Mouse (Mus musculus) mesoderm, embryonic 11.5 days (tissue): Measurements from ENCODE around the gene Efcab11.

ENCODE experiments used
- DNase-seq: peaks from one replicate; pipeline ENCODE4 v3.0.0-alpha.2; 2012; ENCODE audit warnings: low read depth, low spot score

The Efcab11 gene

DNA sequence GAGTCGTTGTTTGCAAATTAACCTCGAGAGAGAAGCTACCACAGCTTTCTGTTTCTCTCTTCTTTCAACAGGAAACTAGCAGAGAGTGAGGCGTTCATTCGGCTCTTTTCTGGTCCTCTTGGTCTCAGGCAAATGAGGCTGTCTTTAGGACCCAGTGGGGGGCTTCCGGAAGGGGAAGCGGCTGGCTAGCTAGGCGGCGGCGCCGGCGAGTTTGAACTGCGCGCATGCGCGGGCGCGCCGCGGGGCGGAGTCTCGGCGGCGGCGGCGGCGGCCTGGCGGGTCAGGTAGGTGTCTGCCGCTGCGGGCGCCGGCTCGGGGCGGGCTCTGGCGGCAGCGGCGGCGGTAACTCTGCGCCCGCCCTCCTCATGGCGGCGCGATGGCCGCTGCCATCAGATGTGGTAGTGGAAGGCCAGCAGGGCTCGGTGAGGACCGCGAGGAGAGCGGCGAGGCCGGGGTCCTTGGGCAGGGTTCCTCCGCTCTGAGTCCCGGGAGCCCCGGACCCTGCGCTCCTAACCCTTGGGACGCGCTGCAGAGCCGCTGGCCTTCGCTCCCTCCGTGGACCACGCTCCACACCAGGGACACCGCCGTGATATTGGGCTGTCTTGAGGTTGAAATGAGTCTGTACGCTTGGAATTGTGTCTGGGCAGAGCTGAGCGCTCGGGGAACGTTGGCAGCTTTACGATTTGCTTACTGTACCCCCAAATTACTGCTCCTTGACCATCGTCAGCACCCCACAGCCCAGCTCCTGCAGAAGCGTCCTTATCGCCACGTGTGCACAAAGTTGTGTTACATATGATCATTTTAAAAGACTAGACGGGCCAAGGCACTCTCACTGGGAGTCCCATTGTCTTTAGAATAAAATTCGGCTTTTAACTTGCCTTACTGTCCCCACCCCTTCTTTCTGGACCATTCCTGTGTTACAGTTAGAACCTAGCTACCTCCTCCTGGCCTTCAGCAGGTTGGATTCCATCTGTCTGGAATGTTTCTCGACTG lies at the start of gene Efcab11, which contains the start of gene Tdp1:
Gene Efcab11 (minus strand): TSS at position 171 of the 993 bp plus-strand sequence.
Gene Tdp1 (plus strand): TSS at position 249 of the 993 bp plus-strand sequence.
- peak; percentile 94 for DNase-seq

- DNase-seq, result no peak
These were observed 49.4 kb upstream of the Efcab11 start for GRCm38 (mm10) chr12:99933630-99934029.

GRCm38 (mm10) chr12:99932245-99932644 lies 48.0 kb upstream of the Efcab11 start:
- DNase-seq, result no peak

GRCm38 (mm10) chr12:99929160-99929559 lies 44.9 kb upstream of the Efcab11 start:
- no peak for DNase-seq

DNA sequence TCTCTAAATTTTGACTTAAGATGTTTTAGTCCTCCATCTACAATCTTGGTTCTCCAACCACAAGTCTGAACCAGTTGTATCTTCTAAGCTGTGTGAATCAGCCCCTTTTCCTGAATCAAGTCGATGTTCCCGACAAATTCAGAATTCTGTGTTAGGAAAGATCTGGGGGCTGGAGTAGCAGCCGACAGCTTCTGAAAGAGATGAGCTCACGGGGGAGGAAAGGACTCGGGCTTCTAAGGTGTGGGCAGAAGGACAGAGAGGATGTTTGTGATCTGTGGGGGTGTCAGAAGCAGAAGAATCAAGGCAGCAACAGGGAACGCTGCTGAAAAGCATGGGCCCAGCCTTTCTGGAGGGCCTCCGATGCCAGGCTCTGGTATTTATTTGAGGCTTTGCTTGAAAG lies 44.1 kb upstream of the Efcab11 start:
- no peak for DNase-seq

DNA sequence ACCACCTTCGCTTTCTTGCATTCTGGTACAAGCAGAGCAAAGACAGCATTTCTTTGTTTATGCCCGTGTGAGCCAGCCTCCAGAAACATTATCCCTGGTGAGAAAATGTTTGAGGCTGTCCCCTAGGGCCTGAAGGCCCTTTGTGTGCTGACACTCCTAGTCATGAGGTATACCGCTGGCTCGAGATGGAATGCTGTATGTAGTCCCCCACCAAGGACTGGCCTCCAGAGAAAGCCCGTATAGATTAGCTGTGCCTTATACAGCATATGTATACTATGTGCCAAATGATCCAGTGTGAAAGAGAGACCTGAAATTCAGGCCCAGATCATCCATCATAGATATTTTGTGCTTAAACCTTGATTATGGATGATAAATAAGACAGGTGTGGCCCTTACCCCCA lies 39.5 kb upstream of the Efcab11 start:
- DNase-seq, result no peak

GRCm38 (mm10) chr12:99923131-99923606 lies 38.9 kb upstream of the Efcab11 start:
- peak; percentile 34 for DNase-seq

DNA sequence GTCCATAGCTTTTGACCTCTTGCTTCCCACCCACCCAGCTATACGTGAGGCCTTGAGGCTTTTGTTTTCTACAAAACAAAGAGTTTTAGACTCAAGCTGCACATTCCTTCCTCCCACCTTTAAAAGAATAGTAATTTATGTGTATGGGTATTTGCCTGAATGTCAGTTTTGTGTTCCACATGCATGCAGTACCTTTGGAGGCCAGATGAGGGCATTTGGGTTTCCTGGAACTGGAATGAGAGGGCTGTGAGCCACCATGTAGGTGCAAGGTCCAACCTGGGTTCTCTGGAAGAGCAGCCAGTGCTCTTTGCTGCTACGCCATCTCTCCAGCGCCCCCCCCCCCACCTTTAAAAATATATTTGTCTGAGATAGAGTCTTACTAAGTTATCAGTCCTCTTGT lies 36.8 kb upstream of the Efcab11 start:
- peak; percentile 20 for DNase-seq

DNA sequence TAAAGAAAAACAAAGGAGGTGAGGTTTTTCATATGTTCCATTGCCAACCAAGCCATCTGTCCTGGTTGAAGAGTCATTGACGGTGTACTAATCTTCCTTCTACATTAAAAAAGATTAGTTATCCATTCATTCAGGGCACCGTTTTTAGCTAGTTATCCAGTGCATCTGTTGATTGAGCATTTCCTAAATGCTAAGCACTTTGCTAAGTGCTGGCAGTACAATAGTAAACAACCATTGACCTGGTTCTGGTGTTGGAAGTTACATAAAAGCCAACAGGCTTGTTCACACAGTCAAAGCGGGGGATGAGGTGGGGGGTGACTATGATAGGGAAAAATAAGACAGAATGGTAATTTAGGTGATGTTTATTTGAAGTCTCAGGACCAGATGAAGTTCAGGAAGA lies 35.4 kb upstream of the Efcab11 start:
- DNase-seq, result no peak

- DNase-seq, result no peak
These were observed 33.7 kb upstream of the Efcab11 start for GRCm38 (mm10) chr12:99917800-99918427.

DNA sequence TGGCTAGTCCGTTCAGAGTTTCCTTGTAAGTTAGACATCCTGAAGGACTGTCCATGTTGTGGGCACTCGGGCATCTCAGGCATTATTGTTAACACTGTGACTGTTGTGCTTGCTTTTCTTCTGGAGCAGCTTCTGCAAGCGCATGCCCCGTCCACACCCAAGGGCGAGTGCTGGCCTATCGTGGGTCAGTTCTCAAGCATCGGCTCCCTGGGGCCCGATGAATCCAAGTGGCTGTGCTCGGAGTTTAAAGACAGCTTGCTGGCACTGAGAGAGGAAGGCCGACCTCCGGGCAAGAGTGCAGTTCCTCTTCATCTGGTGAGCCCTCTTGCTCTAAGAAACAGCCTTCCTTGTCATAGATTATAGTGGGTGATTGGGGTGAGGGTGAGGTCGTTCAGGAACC lies 27.2 kb upstream of the Efcab11 start:
- DNase-seq, result no peak

DNA sequence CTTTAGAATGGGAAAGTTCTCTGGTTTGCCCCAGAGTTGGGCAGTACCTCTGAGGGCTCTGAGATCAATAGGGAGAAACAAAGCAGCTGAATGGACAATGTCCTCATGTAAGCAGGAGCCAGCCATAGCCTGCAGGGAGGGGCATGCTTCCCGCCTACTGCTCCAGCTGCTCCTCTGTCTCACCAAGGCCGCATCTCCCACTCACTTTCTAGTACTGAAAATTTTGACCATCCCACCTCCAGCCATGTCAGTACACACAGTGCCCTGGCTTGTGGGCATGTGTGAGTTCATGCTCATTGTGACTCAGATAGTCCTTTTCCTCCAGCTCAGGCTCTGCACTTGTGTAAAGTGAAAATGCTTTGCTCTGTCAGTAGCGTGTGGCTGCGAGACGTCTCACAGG lies 20.3 kb upstream of the Efcab11 start:
- no peak for DNase-seq

DNA sequence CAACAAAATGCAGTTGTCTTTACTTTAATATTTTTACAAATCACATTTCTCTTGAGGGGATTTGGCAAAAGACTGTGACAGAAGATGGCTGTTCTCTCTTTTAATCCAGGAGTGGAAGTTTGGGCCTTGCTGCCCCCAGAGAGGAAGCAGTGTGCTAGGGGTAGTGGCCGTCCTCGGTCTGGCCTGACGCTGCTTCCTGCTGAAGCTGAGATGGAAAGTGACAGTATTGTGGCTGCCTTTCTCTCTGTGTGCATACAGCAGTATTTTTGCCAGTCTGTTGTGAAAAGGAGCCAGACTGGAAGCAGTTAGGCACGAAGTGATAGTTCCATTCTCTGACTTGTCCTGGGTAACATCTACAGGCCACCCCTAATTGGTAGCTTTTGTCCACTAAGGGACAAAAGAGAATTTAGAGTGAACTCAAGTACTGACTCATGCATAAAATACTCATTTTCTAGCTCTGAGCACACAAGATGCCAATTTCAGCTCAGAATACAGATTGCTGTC lies 18.7 kb upstream of the Efcab11 start:
- no peak for DNase-seq

DNA sequence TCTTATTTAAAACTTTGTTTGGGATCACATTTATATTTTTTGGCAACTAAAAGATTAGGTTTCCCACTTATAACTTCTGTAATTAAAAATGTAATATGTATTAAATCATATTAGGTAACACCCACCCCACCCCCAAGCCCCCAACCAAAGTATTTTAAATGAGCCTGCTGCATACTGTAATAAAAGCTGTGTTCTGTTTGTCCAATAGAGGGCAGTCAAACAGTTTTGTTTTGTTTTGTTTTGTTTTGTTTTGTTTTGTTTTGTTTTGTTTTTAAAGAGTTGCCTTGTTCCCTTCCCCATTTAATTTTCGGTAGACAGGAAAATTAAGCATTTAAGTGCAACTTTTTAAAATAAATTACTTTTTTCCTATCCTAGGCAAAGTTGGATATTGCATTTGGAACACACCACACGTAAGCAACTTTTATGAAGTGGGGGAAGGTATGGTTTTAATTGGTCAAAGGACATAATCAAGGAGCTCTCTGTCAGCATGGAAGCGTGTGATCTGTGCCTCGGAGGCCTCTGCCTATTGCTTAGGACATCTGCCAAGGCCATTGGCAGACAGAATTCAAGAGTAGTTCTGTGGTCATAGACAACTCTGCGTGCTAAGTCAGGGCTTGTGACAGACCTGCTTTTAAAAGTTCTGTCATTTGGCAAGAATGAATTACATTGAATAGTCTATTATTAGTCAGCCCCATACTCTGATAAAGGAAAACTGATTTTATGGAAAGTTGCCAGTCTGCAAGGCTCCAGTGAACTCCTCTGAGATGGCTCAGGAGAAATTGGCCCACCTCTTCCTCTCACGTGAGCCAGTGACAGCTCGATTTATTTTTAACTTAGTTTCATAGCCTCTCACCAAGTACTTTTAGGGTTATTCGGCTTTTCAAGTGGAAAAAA lies 18.0 kb upstream of the Efcab11 start:
- DNase-seq, result no peak

DNA sequence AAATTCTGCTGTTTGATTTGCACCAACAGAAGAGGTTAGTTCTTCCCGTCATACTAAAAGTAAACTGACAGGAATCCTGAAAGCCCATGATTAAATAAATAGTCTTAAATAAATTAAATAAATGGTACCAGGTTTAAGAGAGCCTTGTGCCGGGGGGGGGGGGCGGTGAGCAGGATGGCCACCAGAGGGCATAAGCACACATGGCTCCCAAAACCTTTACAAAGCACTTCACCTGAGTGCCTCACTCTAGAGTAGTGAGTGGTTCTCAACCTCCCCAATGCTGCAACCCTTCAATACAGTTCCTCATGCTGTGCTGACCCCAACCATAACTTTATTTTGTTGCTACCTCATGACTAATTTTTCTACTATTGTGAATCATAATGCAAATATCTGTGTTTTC lies 15.8 kb upstream of the Efcab11 start:
- DNase-seq, result no peak

GRCm38 (mm10) chr12:99898248-99898870 lies 14.1 kb upstream of the Efcab11 start:
- DNase-seq, result no peak

- DNase-seq, result no peak
These were observed 13.6 kb upstream of the Efcab11 start for GRCm38 (mm10) chr12:99897846-99898245.

GRCm38 (mm10) chr12:99885282-99885901 lies 1.2 kb upstream of the Efcab11 start:
- no peak for DNase-seq

GRCm38 (mm10) chr12:99883713-99884105 lies 530 bp downstream of the Efcab11 start:
- peak; percentile 44 for DNase-seq

DNA sequence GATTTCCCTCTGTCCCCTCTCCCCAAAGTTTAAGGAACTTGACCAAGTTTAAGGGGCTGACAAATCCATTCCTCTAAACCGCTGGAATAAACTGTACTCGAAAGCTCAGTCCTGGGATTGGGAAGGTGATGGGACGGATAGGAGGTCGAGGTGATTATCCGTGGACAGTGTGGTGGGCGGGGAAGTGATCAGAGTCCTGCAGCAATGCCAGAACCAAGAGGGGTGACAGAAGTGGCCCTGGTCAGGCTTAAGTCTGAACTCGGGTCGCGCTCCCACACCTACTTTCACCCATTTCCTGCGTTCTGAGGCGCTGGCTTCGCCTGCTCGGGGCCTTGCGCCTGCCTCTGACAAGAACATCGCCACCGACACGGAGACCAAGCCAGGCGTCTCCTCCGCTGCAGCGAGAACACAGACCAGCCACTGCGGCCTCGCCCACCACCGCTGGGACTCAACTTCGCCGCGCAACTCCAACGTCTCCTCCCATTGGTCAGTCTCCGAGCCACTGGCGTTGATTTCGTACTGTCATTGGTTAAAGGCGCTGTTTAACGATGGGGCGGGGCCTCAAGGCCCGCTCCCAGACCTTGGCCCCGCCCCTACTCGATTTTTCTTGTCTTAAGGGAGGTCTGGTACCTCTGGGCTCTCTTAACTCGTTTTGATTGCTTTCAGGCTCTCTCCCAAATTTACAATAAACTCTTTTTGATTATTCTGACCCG lies 1.1 kb downstream of the Efcab11 start:
- DNase-seq, result peak; percentile 96
